Mouse (Mus musculus) stomach, embryonic 14.5 days (tissue): ENCODE measurements around the gene Ms4a4b. TPM values are rescaled to one million over a fixed set of nuclear protein-coding genes. Genes with fewer than 3 reads are reported as not detected.

Source experiments
- ATAC-seq: fragments of 200-750 bp; cut with Nextera tagmentation; 2 replicates; pipeline ENCODE4 v1.8.0; 2017; ENCODE audit warnings: low read depth, moderate TSS enrichment; ENCODE audit not compliant: insufficient number of reproducible peaks, insufficient read depth, low FRiP score
- H3K27ac ChIP-seq: fragments of 300-500 bp; sonication (generic); 2 replicates; pipeline ENCODE4 v1.5.1; 2014; ENCODE audit warnings: mild to moderate bottlenecking, low read length, moderate library complexity, mixed read lengths
- H3K27me3 ChIP-seq: fragments of 300-500 bp; sonication (generic); 2 replicates; pipeline ENCODE4 v1.6.1; 2014; ENCODE audit warnings: low read length, control low read depth, mixed read lengths; ENCODE audit not compliant: control insufficient read depth, insufficient read depth
- H3K36me3 ChIP-seq: fragments of 300-500 bp; sonication (generic); 2 replicates; pipeline ENCODE4 v1.6.1; 2014; ENCODE audit warnings: mild to moderate bottlenecking, control low read depth, low read length, moderate library complexity, mixed read lengths; ENCODE audit not compliant: control insufficient read depth, insufficient read depth
- H3K4me1 ChIP-seq: fragments of 300-500 bp; sonication (generic); 2 replicates; pipeline ENCODE4 v1.6.1; 2014; ENCODE audit warnings: low read length, control low read depth, mixed read lengths; ENCODE audit not compliant: control insufficient read depth, insufficient read depth
- H3K4me2 ChIP-seq: fragments of 300-500 bp; sonication (generic); replicated peaks from 2 replicates; pipeline ENCODE4 v1.6.1; 2014; ENCODE audit warnings: low read depth, low read length, control low read depth
- H3K4me3 ChIP-seq: fragments of 300-500 bp; sonication (generic); 2 replicates; pipeline ENCODE4 v1.5.1; 2014; ENCODE audit warnings: low read depth, low read length, control low read depth
- H3K9ac ChIP-seq: fragments of 300-500 bp; sonication (generic); replicated peaks from 2 replicates; pipeline ENCODE4 v1.6.1; 2014; ENCODE audit warnings: low read depth, mild to moderate bottlenecking, control low read depth, low read length, moderate library complexity, mixed read lengths
- H3K9me3 ChIP-seq: fragments of 300-500 bp; sonication (generic); 2 replicates; pipeline ENCODE4 v1.6.1; 2016; ENCODE audit warnings: low read depth, low read length, control low read depth; ENCODE audit not compliant: control insufficient read depth
- WGBS: fragments of 180-500 bp; shearing (Covaris S2); extraction: QIAGEN DNeasy Blood & Tissue Kit; methylation state at CpG from one replicate; pipeline ENCODE4 v1.1.7; 2014; 5-methylcytosine and 5-hydroxymethylcytosine counted together
- polyA plus RNA-seq: library from polyadenylated mRNA; unstranded; fragments of >200 nt; fragmentation: Nextera tagmentation; extraction: Ambion mirVana; gene quantifications from 2 replicates; pipeline ENCODE4 v1.2.1, GENCODE M21; 2014

Ms4a4b gene
- polyA plus RNA-seq, 1 experiment from 2014 or later = 0.77 TPM

- Histone ChIP-seq H3K4me1 (no peaks in the 10 kb centered on the region), H3K36me3 (no peaks in the 10 kb centered on the region), H3K9ac (no peak overlapping the region), H3K27ac (no peak overlapping the region), H3K4me3 (no peak overlapping the region), H3K4me2 (no peak overlapping the region), H3K27me3 (no peaks in the 10 kb centered on the region), H3K9me3 (no peaks in the 10 kb centered on the region)
- ATAC-seq = no peak
- WGBS = 89% methylated on average over 2 of the region's 2 CpGs
Observed at GRCm38 (mm10) chr19:11479714-11480113, 36.4 kb downstream of the Ms4a4b start.

- ATAC-seq = no peak
- H3K36me3 ChIP-seq = no peaks in the 10 kb centered on the region
- no peaks in the 10 kb centered on the region for H3K27me3 ChIP-seq
- no peaks in the 10 kb centered on the region for H3K4me1 ChIP-seq
- no peaks in the 10 kb centered on the region for H3K9me3 ChIP-seq
- no peak overlapping the region for H3K4me2 ChIP-seq
- H3K27ac ChIP-seq = no peak overlapping the region
- WGBS = 81% methylated on average over 2 of the region's 2 CpGs
- H3K4me3 ChIP-seq = no peak overlapping the region
- H3K9ac ChIP-seq = no peak overlapping the region
Observed at GRCm38 (mm10) chr19:11482684-11483083, 39.3 kb downstream of the Ms4a4b start.

- H3K9me3 ChIP-seq = no peaks in the 10 kb centered on the region
- no peak overlapping the region for H3K27ac ChIP-seq
- H3K4me1 ChIP-seq = no peaks in the 10 kb centered on the region
- no peak overlapping the region for H3K4me2 ChIP-seq
- 63% methylated on average over 4 of the region's 4 CpGs for WGBS
- ATAC-seq = no peak
- H3K27me3 ChIP-seq = no peaks in the 10 kb centered on the region
- H3K9ac ChIP-seq = no peak overlapping the region
- H3K36me3 ChIP-seq = no peaks in the 10 kb centered on the region
- no peak overlapping the region for H3K4me3 ChIP-seq
Observed at GRCm38 (mm10) chr19:11483941-11484340, 40.6 kb downstream of the Ms4a4b start.

GRCm38 (mm10) chr19:11484388-11484787 is 41.0 kb downstream of the Ms4a4b start:
- Histone ChIP-seq H3K4me2 (no peak overlapping the region), H3K4me3 (no peak overlapping the region), H3K36me3 (no peaks in the 10 kb centered on the region), H3K27ac (no peak overlapping the region), H3K9ac (no peak overlapping the region), H3K9me3 (no peaks in the 10 kb centered on the region), H3K27me3 (no peaks in the 10 kb centered on the region), H3K4me1 (no peaks in the 10 kb centered on the region)
- 67% methylated on average over 3 of the region's 3 CpGs for WGBS
- ATAC-seq = no peak

GRCm38 (mm10) chr19:11485266-11485665 is 41.9 kb downstream of the Ms4a4b start:
- Histone ChIP-seq H3K27me3 (no peaks in the 10 kb centered on the region), H3K27ac (no peak overlapping the region), H3K9me3 (no peaks in the 10 kb centered on the region), H3K9ac (no peak overlapping the region), H3K36me3 (no peaks in the 10 kb centered on the region), H3K4me1 (no peaks in the 10 kb centered on the region), H3K4me2 (no peak overlapping the region), H3K4me3 (no peak overlapping the region)
- 84% methylated on average over 3 of the region's 3 CpGs for WGBS
- ATAC-seq = no peak

- Histone ChIP-seq H3K9me3 (no peaks in the 10 kb centered on the region), H3K9ac (no peak within 1 kb of the TSS), H3K27ac (no peak within 1 kb of the TSS), H3K36me3 (no peaks in the 10 kb centered on the region), H3K4me1 (no peaks in the 10 kb centered on the region), H3K4me2 (no peak within 1 kb of the TSS), H3K27me3 (no peaks in the 10 kb centered on the region), H3K4me3 (no peak within 1 kb of the TSS)
- no peak for ATAC-seq
- WGBS = 65% methylated on average over 2 of the region's 2 CpGs
Observed at GRCm38 (mm10) chr19:11485746-11486145, 42.4 kb downstream of the Ms4a4b start, which contains the start of gene Gm8369. Gm8369 (plus strand) TSS chr19:11485938.

GRCm38 (mm10) chr19:11486599-11486998 is 43.2 kb downstream of the Ms4a4b start:
- no peaks in the 10 kb centered on the region for H3K9me3 ChIP-seq
- H3K9ac ChIP-seq = no peak overlapping the region
- no peaks in the 10 kb centered on the region for H3K4me1 ChIP-seq
- no peaks in the 10 kb centered on the region for H3K27me3 ChIP-seq
- H3K4me2 ChIP-seq = no peak overlapping the region
- no peaks in the 10 kb centered on the region for H3K36me3 ChIP-seq
- ATAC-seq = no peak
- no peak overlapping the region for H3K4me3 ChIP-seq
- no peak overlapping the region for H3K27ac ChIP-seq
- WGBS = 93% methylated on average over 1 of the region's 1 CpGs

- H3K36me3 ChIP-seq = no peaks in the 10 kb centered on the region
- WGBS = 67% methylated on average over 4 of the region's 4 CpGs
- H3K27me3 ChIP-seq = no peaks in the 10 kb centered on the region
- no peak overlapping the region for H3K4me3 ChIP-seq
- ATAC-seq = no peak
- H3K27ac ChIP-seq = no peak overlapping the region
- no peak overlapping the region for H3K4me2 ChIP-seq
- H3K9me3 ChIP-seq = no peaks in the 10 kb centered on the region
- no peaks in the 10 kb centered on the region for H3K4me1 ChIP-seq
- H3K9ac ChIP-seq = no peak overlapping the region
Observed at GRCm38 (mm10) chr19:11491406-11492189, 48.2 kb downstream of the Ms4a4b start.

- Histone ChIP-seq H3K4me1 (no peaks in the 10 kb centered on the region), H3K4me2 (no peak overlapping the region), H3K36me3 (no peaks in the 10 kb centered on the region), H3K27ac (no peak overlapping the region), H3K4me3 (no peak overlapping the region), H3K9ac (no peak overlapping the region), H3K9me3 (no peaks in the 10 kb centered on the region), H3K27me3 (no peaks in the 10 kb centered on the region)
- ATAC-seq = no peak
- 71% methylated on average over 1 of the region's 1 CpGs for WGBS
Observed at GRCm38 (mm10) chr19:11492671-11493070, 49.3 kb downstream of the Ms4a4b start.
